Mouse (Mus musculus) spleen, postnatal 10 days (tissue): ENCODE results near the gene Snapc4.

ENCODE experiments used
- DNase-seq, 2 experiments: peaks; one replicate each; pipeline ENCODE4 v3.0.0; 2021 to 2022; ENCODE audit warnings: low spot score in 2 of 2

Gene Snapc4

GRCm38 (mm10) chr2:26380131-26380771, at the start of gene Snapc4:
Gene Snapc4, minus strand, starts transcription at chr2:26380653.
- DNase-seq, result peak; percentile 69 to 89

- DNase-seq, result no peak
Measured at GRCm38 (mm10) chr2:26429851-26430250, 49.4 kb upstream of the Snapc4 start.

- no peak for DNase-seq
Measured at GRCm38 (mm10) chr2:26424541-26424940, 44.1 kb upstream of the Snapc4 start.

GRCm38 (mm10) chr2:26423086-26423485, 42.6 kb upstream of the Snapc4 start:
- no peak for DNase-seq

GRCm38 (mm10) chr2:26421969-26422368, 41.5 kb upstream of the Snapc4 start:
- no peak for DNase-seq

GRCm38 (mm10) chr2:26418120-26418519, 37.7 kb upstream of the Snapc4 start:
- no peak for DNase-seq

- no peak for DNase-seq
Measured at GRCm38 (mm10) chr2:26417066-26417465, 36.6 kb upstream of the Snapc4 start.

GRCm38 (mm10) chr2:26410931-26411411, 30.5 kb upstream of the Snapc4 start:
- DNase-seq, result no peak

- no peak for DNase-seq
Measured at GRCm38 (mm10) chr2:26410091-26410490, 29.6 kb upstream of the Snapc4 start.

GRCm38 (mm10) chr2:26409362-26409761, 28.9 kb upstream of the Snapc4 start:
- no peak for DNase-seq

GRCm38 (mm10) chr2:26408515-26409356, 28.3 kb upstream of the Snapc4 start, which contains the start of gene Inpp5e:
Gene Inpp5e, minus strand, starts transcription at chr2:26409203.
- peak; percentile 99 to 100 for DNase-seq

- DNase-seq, result no peak
Measured at GRCm38 (mm10) chr2:26403306-26403705, 22.9 kb upstream of the Snapc4 start.

- DNase-seq, result no peak
Measured at GRCm38 (mm10) chr2:26402265-26402664, 21.8 kb upstream of the Snapc4 start.

- DNase-seq, result no peak
Measured at GRCm38 (mm10) chr2:26401023-26401422, 20.6 kb upstream of the Snapc4 start.

GRCm38 (mm10) chr2:26400296-26400695, 19.8 kb upstream of the Snapc4 start:
- DNase-seq, result no peak

- DNase-seq, result no peak
Measured at GRCm38 (mm10) chr2:26399647-26400046, 19.2 kb upstream of the Snapc4 start.

GRCm38 (mm10) chr2:26398978-26399377, 18.5 kb upstream of the Snapc4 start:
- no peak for DNase-seq

GRCm38 (mm10) chr2:26391617-26392016, 11.2 kb upstream of the Snapc4 start:
- no peak for DNase-seq

- DNase-seq, result no peak
Measured at GRCm38 (mm10) chr2:26390954-26391353, 10.5 kb upstream of the Snapc4 start.

GRCm38 (mm10) chr2:26389154-26389690, 8.8 kb upstream of the Snapc4 start, which contains the start of the genes Entr1 and Pmpca:
Gene Entr1, minus strand, starts transcription at chr2:26389316.
Gene Pmpca, plus strand, starts transcription at chr2:26389339.
- peak; percentile 77 to 89 for DNase-seq

GRCm38 (mm10) chr2:26388682-26389153, 8.3 kb upstream of the Snapc4 start:
- DNase-seq, result peak in 1 of 2 experiments; percentile 69

GRCm38 (mm10) chr2:26387713-26388112, 7.3 kb upstream of the Snapc4 start:
- no peak for DNase-seq
